In the genomic region with DNA sequence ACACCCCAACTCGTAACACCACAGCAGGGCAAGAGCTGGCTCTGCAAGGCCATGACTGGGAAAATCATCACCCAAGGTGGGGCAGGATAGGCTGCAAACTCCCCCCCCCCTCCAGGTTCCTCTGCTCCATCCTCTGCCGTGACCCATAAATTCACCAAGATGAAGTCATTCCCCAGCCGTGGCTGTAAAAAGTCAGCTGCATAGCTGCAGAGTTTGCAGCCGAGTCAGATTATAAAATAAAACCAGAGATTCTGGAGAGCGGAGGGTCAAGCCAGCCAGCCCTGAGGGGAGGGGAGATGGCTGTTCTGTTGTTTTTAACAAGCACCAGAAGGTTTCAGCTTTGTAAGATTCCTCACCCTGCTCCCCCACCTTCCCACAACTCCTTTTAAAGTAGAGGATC, we compare ENCODE assay signal across 15 mouse cellular contexts.
DNase-seq lines count a peak whose midpoint lies in the region; ATAC-seq and TF ChIP-seq lines count a peak whose summit lies in the region.
"Had no signal": no experiment of that assay in that cellular context is flagged by ENCODE, and none has a peak within 500 bp of the region (broad histone marks: within the 10 kb centered on the region; RNA-seq: fewer than 3 reads in every experiment).

No protein-coding gene starts in this region.

- no peaks in the 10 kb centered on the region for H3K27me3 ChIP-seq in kidney, adult 2 months (replicated peaks; ENCODE audit: control insufficient read depth, insufficient read depth, low read length)
- no peaks in the 10 kb centered on the region for H3K27me3 ChIP-seq in stomach, embryonic 15.5 days (replicated peaks)
- H3K27me3 ChIP-seq: forebrain, embryonic 13.5 days had no signal

- TF ChIP-seq POLR2A in kidney, adult 2 months (IDR thresholded peaks at IDR 0.05; ENCODE audit: low read depth, low read length): no peak
- no peak for TF ChIP-seq POLR2A in embryonic fibroblast, embryonic 13.5 days (IDR thresholded peaks at IDR 0.05; ENCODE audit: low read depth, low read length)

- DNase-seq in gastrocnemius, postnatal 14 days: peak; percentile 23
- DNase-seq in gastrocnemius, adult 2 months: no peak
- peak; percentile 23 for DNase-seq in kidney, postnatal 10 days
- DNase-seq in kidney, adult 2 months: no peak
- no peak for DNase-seq in left cerebral cortex, adult 2 months (ENCODE audit: extremely low spot score in 1 of 2, low spot score in 2 of 2)
- no peak for DNase-seq in urinary bladder, postnatal 36 days (ENCODE audit: low spot score in 2 of 2)
- DNase-seq: cerebellum, postnatal 10 days; gastrocnemius, postnatal 36 days; heart, postnatal 10 days; liver, postnatal 0 days; retina, postnatal 1 day; thymus, postnatal 25 days had no signal

- no peak overlapping the region for H3K4me3 ChIP-seq in gastrocnemius, adult 2 months
- H3K4me3 ChIP-seq in kidney, adult 2 months (ENCODE audit: insufficient read depth, low read depth, low read length): no peak overlapping the region
- no peak overlapping the region for H3K4me3 ChIP-seq in embryonic fibroblast, embryonic 13.5 days (ENCODE audit: insufficient read depth, low read length)
- no peak overlapping the region for H3K4me3 ChIP-seq in stomach, embryonic 15.5 days (replicated peaks)
- no peak overlapping the region for H3K4me3 ChIP-seq in left cerebral cortex, adult 2 months
- H3K4me3 ChIP-seq: forebrain, embryonic 13.5 days had no signal

- H3K36me3 ChIP-seq in kidney, adult 2 months (ENCODE audit: control insufficient read depth, insufficient read depth, low read length): no peaks in the 10 kb centered on the region
- no peaks in the 10 kb centered on the region for H3K36me3 ChIP-seq in stomach, embryonic 15.5 days

- 57% methylated on average over 5 of the region's 5 CpGs for WGBS in kidney, adult 2 months
- WGBS in stomach, embryonic 15.5 days: 29% methylated on average over 5 of the region's 5 CpGs

- intact Hi-C loops in gastrocnemius, postnatal 14 days (cut with DNase I; ENCODE audit: low total_unique reads): no loop called here
- intact Hi-C loops in gastrocnemius, adult 2 months (cut with DNase I): no loop called here
- intact Hi-C loops in left cerebral cortex, adult 2 months (cut with DNase I): loop anchor here (5.0 kb wide), 2 partner anchors 400 to 415 kb away; partner anchors contain the start of gene Zmiz1

- no peak overlapping the region for H3K9ac ChIP-seq in stomach, embryonic 15.5 days
- H3K9ac ChIP-seq: forebrain, embryonic 13.5 days; liver, postnatal 0 days had no signal

- H3K4me2 ChIP-seq in stomach, embryonic 15.5 days: no peak overlapping the region
- H3K4me2 ChIP-seq: forebrain, embryonic 13.5 days had no signal

- no peaks in the 10 kb centered on the region for H3K9me3 ChIP-seq in stomach, embryonic 15.5 days
- H3K9me3 ChIP-seq: forebrain, embryonic 13.5 days had no signal

- no peak for ATAC-seq in stomach, embryonic 15.5 days (ENCODE audit: insufficient read depth, low FRiP score, low read depth)
- ATAC-seq: forebrain, embryonic 13.5 days; liver, postnatal 0 days had no signal

- H3K27ac ChIP-seq in gastrocnemius, adult 2 months: no peak overlapping the region
- H3K27ac ChIP-seq in kidney, adult 2 months (ENCODE audit: insufficient read depth, low read depth, low read length): no peak overlapping the region
- peak overlapping the region; percentile 49; the same call in 1 of the 2 replicates for H3K27ac ChIP-seq in embryonic fibroblast, embryonic 13.5 days (ENCODE audit: insufficient read depth, low read length)
- H3K27ac ChIP-seq in stomach, embryonic 15.5 days: peak overlapping the region; percentile 76
- H3K27ac ChIP-seq in left cerebral cortex, adult 2 months: no peak overlapping the region
- H3K27ac ChIP-seq: forebrain, embryonic 13.5 days had no signal

- TF ChIP-seq CTCF in gastrocnemius, adult 2 months (IDR thresholded peaks at IDR 0.05): no peak
- TF ChIP-seq CTCF in kidney, adult 2 months (conservative IDR thresholded peaks at IDR 0.05; ENCODE audit: insufficient read depth, insufficient read length, low read depth, low read length): no peak
- no peak for TF ChIP-seq CTCF in embryonic fibroblast, embryonic 13.5 days (IDR thresholded peaks at IDR 0.05; ENCODE audit: borderline replicate concordance, insufficient read depth, low read length)
- no peak for TF ChIP-seq CTCF in left cerebral cortex, adult 2 months (IDR thresholded peaks at IDR 0.05)

- no peaks in the 10 kb centered on the region for H3K4me1 ChIP-seq in kidney, adult 2 months (ENCODE audit: control insufficient read depth, insufficient read depth, low read length)
- no peaks in the 10 kb centered on the region for H3K4me1 ChIP-seq in embryonic fibroblast, embryonic 13.5 days (ENCODE audit: control insufficient read depth, insufficient read depth, low read length)
- H3K4me1 ChIP-seq in stomach, embryonic 15.5 days: peaks cover 21% of the 10 kb centered on the region

Comparison
In these comparisons a context has a peak if more than half of its experiments do, and no peak if none do; other contexts are left out.
1. DNase-seq: peak in gastrocnemius, postnatal 14 days (single experiment) and kidney, postnatal 10 days (single experiment); none in gastrocnemius, adult 2 months (single experiment), kidney, adult 2 months (single experiment), left cerebral cortex, adult 2 months (0 of 2) and urinary bladder, postnatal 36 days (0 of 2).
2. H3K27ac ChIP-seq: peak in embryonic fibroblast, embryonic 13.5 days (single experiment) and stomach, embryonic 15.5 days (single experiment); none in gastrocnemius, adult 2 months (single experiment), kidney, adult 2 months (single experiment) and left cerebral cortex, adult 2 months (single experiment).